Mouse (Mus musculus) cortical plate, adult 2 months (tissue): ENCODE data around the gene Chn1.

Experiments used
- CTCF ChIP-seq: fragments of 200-500 bp; IDR thresholded peaks from 2 replicates; pipeline ENCODE4 v1.5.1; 2011; ENCODE audit warnings: mild to moderate bottlenecking, control low read depth, low read length; ENCODE audit not compliant: insufficient read depth; ENCODE audit errors: extremely low read depth
- POLR2A ChIP-seq: fragments of 200-500 bp; IDR thresholded peaks from 2 replicates; pipeline ENCODE4 v1.6.1; 2011; ENCODE audit warnings: mild to moderate bottlenecking, low read length, control low read depth; ENCODE audit not compliant: insufficient read depth; ENCODE audit errors: extremely low read depth

DNA sequence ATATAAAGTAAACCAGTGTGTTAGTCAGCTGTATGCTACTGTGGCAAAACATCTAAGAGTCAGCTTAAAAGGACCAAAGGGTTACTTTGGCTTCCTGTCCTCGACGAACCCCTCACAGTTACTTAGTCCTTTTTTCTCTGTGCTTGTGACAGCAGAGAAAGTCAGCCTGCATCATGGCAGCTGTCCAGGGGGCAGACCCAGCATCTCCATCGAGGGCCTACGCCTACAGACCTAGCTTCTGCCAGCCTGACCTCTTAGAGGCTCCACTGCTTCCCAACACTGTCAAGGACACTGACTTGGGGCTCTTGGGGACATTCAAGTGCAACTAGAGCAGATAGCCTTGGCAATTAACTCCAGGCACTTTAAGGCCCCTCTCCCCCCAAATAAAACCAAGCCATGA, 106.5 kb downstream of the Chn1 start:
- no peak for TF ChIP-seq POLR2A
- TF ChIP-seq CTCF: no peak
